Mouse (Mus musculus) cerebellum, adult 11-12 months (tissue): ENCODE data around the gene Tmem41b.
A peak's percentile ranks its signal among the peaks of the same experiment; 100 is the strongest.

ENCODE experiments used
- DNase-seq: peaks from one replicate; pipeline ENCODE4 v3.0.0; 2022

Tmem41b gene

GRCm38 (mm10) chr7:109975966-109976715 is 10.6 kb downstream of the Tmem41b start:
- DNase-seq, result peak; percentile 68

- no peak for DNase-seq
Measured at GRCm38 (mm10) chr7:109969542-109969941, 17.2 kb downstream of the Tmem41b start.

DNA sequence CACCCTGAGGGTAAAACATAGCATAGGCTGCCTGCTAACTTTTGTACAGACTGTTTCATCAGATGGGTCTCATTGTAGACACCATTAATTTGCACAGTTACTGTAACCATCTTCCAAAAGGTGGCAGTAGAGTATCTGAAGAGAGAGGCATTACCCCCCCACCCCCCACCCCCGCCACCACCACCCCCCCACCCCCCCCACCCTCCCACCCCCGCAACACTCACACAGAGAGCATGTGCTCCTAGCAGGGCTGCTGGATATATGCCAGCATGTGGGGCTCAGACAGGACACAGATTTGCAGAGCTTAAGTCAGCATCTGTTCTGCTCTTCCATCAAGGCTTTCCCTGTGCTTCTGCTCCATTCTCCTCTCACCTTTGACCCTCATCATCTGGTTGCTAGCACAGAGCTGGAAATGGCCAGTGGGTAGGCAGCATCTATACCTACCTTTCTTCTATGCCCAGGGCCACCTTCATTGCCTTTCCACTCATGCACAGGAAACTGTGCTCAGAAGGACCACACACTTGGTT is 17.7 kb downstream of the Tmem41b start:
- peak; percentile 85 for DNase-seq

GRCm38 (mm10) chr7:109967805-109968579 is 18.7 kb downstream of the Tmem41b start:
- peak; percentile 53 for DNase-seq

DNA sequence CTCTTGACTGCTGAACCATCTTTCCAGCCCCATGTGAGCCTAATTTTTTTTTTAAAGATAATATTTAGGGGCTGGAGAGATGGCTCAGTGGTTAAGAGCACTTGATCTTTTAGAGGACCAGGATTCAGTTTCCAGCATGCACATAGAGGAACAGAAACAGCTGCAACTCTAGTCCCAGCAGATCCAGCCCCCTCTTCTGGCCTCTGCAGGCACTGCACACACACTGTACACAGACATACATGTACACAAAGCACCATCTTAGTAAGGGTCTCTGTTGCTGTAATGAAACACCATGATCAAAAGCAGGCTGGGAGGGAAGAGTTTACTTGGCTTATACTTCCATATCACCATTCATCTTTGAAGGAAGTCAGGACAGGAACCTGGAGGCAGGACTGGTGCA is 21.1 kb downstream of the Tmem41b start:
- no peak for DNase-seq

- DNase-seq, result no peak
Measured at GRCm38 (mm10) chr7:109963707-109964106, 23.0 kb downstream of the Tmem41b start.

DNA sequence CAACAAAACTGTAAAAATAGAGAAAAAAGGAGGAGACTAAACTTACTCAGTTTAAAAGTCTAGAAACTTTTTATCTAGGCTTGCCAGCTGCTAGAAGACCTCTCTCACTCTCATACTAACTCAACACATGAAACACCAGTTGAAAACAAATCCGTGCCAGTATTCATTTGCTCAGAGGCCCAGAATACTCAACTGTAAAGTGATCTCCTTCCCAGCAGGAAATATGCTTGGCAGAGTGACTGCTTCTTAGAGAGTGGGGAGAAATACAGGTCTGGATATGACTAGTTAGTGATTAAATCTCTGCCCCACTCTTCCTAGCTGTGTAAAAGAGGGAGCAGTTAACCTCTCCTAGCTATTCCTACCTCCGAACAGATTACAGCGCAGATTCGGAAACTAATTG is 24.1 kb downstream of the Tmem41b start:
- no peak for DNase-seq

DNA sequence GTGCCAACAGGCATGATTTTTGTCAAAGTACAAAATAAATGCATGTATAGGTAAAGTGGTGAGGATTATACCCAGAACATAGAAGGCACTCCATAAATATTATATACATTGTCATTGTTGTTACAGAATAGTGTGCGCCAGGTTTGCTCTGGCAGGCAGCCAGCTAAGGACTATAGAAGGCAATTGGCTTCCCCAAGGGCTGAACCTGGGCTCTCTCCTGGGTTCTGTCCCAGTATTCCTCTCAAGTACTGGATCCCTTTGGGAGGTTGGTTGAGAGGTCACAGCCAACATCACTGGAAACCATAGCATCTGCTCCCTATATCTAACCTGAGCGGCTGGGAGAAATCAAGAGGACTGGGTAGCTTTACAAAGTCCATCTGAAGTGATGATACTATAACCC is 25.2 kb downstream of the Tmem41b start:
- peak; percentile 56 for DNase-seq

DNA sequence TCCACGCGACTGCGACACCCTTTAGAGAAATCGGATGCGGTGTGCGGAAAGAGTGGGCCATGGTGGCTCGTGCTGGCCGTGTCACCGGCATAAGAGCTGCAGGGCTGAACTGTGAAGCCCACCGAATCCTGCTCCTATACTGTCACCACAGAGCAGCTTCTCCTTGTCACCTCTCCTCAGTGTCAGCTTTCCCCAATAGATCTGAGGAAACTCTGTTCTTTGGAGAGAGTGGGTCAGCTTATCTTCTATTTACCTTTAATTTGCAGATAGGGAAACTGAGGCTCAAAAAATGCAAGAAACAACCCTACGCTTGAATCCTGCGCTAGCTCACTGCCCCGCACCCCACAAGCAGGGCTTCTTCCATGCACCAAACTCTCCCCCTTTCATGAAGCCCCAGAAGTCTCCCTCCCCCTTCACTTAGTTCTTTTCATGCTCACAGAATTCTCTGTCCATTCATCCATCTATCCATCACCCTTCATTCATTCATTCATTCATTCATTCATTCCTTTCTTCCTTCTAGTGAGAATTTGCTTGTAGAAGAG is 26.0 kb downstream of the Tmem41b start:
- DNase-seq, result no peak

- DNase-seq, result peak; percentile 86
Measured at GRCm38 (mm10) chr7:109959716-109960612, 26.8 kb downstream of the Tmem41b start, which contains the start of gene Dennd5a. Dennd5a (minus strand) TSS chr7:109960470.

DNA sequence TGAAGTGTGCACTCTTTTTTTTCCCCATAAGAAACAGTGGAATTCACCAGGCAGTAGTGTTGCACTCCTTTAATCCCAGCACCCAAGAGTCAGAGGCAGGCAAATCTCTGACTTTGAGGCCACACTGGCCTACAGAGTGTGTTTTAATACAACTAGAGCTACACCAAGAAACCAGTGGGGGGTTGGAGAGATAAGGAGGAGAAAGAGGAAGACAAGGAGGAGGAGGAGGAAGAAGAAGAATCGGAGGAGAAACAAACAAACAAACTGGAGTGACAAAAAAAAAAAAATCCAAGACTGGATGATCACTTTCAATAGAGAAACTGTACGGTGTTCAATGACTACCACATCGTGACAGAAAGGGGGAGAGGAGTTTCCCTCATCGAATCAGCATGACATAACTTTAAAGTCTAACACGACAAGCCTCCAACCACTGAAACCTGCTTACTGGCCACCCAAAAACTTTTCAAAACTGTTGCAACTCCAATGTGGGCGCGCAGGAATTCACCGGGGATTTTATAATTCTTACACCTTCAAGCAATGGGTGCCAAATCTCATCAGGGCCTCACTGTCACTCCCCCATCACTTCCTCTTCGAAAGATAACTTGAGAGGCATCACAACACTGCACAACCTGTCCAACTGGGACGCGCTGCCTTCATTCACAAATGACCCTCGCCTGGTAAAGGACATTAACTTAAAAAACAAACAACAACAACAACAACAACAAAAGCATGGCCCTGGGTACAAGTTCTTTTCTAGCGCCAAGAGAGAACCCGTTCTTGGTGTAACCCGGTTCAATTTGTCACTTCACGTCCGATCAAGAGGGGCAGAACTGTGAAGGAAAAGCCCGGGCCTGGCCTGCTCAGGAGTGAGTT is 27.6 kb downstream of the Tmem41b start:
- no peak for DNase-seq

DNA sequence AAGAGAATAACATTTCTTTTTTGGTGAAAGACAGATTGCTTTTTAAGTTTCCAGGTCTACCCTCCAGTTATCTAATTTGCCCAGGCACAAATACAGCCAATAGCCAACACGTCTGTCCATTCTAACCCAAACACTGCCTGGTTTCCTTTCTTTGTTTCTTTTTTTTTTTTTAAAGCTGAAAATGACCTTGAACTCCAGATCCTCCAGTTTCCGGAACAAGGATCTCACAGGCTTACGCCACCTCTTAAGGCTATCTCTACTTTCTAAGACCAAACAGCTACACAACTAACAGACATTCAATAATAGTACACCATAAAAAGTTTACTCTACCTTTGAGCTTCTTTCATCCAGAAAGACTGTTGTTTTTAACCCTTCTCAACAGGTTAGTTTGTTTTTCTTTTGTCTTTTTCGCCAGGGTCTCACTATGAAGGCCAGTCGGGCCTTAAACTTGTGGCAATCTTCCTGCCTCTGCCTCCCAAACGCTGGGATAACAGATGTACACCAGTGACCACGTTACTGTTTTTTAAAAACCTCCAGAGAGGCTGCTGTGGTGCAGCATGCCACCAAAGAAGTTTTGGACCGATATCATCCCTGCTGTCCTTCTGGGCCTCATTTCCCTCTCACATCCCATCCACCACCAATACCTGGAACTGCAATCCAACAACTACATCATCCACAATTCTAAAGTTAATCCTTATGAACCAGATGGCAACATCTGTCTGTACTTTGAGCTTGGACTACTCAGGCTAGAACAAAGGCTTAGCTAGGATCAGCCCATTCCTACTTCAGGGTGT is 28.5 kb downstream of the Tmem41b start:
- DNase-seq, result no peak

GRCm38 (mm10) chr7:109954622-109955401 is 31.9 kb downstream of the Tmem41b start:
- DNase-seq, result no peak

GRCm38 (mm10) chr7:109951297-109951696 is 35.4 kb downstream of the Tmem41b start:
- DNase-seq, result no peak

- no peak for DNase-seq
Measured at GRCm38 (mm10) chr7:109944421-109945034, 42.2 kb downstream of the Tmem41b start.

DNA sequence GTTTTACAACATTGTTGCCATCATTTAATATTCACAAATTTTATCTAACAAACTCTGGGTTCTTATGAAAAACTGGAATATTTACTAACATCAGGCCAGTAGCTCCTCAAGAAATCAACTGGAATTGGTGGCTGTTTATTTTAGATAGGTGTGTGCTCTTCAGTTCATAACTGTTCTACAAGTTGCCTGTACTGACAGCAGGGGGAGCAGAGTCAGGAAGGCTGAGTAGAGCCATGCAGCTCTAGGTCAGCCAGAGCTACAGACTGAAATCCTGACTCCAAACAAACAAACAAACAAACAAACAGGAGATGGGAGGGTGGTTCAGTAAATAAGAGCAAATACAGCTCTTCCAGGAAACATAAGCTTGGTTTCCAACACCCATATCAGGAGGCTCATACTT is 57.1 kb downstream of the Tmem41b start:
- DNase-seq, result no peak

DNA sequence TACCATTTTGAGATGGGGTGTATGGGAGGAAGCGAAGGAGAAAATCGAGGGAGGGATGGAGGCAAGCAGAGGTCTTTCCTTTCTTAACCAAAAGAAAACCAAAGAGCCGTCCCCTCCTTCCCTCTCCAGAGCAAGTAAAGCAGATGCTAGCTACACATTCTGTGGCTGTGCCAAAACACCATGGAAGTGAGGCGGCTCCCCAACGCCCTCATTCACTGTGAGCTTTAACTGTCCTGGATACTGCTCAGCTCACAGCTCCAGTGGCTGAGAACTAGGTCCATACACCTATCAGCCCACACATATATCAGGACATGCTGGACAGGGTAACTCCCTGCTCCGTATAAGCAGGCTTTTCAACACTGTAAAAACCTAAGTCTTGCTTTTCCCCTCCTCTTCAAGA is 58.4 kb downstream of the Tmem41b start:
- DNase-seq, result no peak

DNA sequence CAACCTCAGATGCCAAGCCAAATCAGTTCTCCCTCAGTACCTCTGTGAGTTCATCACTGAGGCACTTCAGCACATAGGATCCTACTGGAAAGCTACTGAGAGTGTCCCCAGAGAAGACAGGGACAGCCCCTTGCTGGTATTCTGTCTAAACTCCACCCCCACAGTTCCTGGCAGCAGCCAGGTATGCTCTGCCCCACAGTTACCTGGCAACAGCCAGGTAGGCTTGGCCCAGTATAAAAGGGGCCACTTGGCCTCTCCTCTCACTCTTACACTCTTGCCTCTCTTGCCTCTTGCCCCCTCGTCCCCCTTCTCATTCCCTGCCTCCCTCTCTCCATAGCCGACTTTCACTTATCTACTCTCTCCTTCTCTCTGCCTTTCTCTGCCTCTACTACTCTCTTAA is 61.8 kb downstream of the Tmem41b start:
- DNase-seq, result peak; percentile 18

- DNase-seq, result no peak
Measured at GRCm38 (mm10) chr7:109922889-109923288, 63.8 kb downstream of the Tmem41b start.
